Mouse (Mus musculus) macrophage (primary cell): ENCODE results near the gene Rab37. TPM values are rescaled to one million over a fixed set of nuclear protein-coding genes. Genes with fewer than 3 reads are reported as not detected.

ENCODE experiments used
- H3K27ac ChIP-seq: fragments of 350-480 bp; formaldehyde crosslinking; 2 replicates; pipeline ENCODE4 v1.9.0; 2021
- H3K36me3 ChIP-seq: fragments of 350-480 bp; formaldehyde crosslinking; 2 replicates; pipeline ENCODE4 v1.9.0; 2021; ENCODE audit errors: inconsistent target
- H3K4me3 ChIP-seq: fragments of 350-480 bp; formaldehyde crosslinking; 2 replicates; pipeline ENCODE4 v1.9.0; 2021; ENCODE audit errors: inconsistent target
- H3K79me2 ChIP-seq: fragments of 350-480 bp; formaldehyde crosslinking; 2 replicates; pipeline ENCODE4 v1.9.0; 2021; ENCODE audit errors: inconsistent target
- WGBS: methylation state at CpG from one replicate; pipeline ENCODE4 v1.1.7; 2026; ENCODE audit warnings: inconsistent platforms; ENCODE audit not compliant: missing documents; 5-methylcytosine and 5-hydroxymethylcytosine counted together
- polyA plus RNA-seq: library from polyadenylated mRNA; stranded (reverse); fragments of 250-400 nt; gene quantifications from 3 replicates; pipeline ENCODE4 v1.2.4, GENCODE M21; 2018; ENCODE audit warnings: inconsistent platforms

Gene Rab37
- polyA plus RNA-seq, 1 experiment from 2014 or later: 1.1 TPM

DNA sequence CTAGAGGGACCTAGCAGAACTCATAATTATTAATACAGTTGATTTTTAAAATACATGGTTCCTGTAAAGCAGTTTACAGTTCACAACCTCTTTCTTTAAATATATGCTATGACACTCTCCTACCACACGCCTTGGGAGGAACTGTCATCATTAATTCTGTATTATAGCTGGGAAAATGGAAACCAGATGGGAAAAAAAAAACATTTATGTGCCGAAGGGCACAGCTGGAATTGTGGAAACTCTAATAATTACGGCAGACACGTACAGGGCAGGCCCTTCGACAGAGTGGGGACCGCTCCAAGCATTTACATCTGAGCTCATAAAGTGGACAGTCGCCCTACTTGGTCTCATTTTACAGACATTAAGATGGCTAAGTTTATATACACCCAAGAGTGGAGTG, 9.5 kb downstream of the Rab37 start:
- Histone ChIP-seq H3K27ac (no peak overlapping the region), H3K4me3 (no peak overlapping the region), H3K79me2 (no peaks in the 10 kb centered on the region), H3K36me3 (no peaks in the 10 kb centered on the region)
- WGBS: 95% methylated on average over 7 of the region's 7 CpGs

DNA sequence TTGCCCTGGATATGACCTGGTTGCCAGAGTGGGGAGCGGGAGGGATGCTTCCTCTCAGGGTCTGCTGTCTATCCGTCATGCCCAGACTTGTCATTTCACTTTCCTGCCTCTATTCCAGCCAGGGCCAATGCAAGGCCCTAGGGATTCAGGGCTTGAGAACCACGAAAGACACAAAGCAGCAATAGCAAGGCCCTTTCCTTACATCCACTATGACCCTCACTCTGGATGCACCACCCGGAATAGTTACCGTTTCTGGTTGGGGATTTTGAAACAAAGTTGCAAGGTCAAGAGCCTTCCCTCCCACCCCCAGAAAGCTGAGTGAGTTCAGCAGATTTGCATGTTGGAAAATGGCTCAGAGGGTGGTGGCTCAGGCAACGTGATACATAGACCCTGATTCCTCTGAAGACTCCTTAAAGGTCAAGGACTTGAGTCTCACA, 10.4 kb downstream of the Rab37 start:
- no peaks in the 10 kb centered on the region for H3K36me3 ChIP-seq
- no peak overlapping the region for H3K4me3 ChIP-seq
- H3K27ac ChIP-seq: no peak overlapping the region
- no peaks in the 10 kb centered on the region for H3K79me2 ChIP-seq
- WGBS: 90% methylated on average over 6 of the region's 6 CpGs

DNA sequence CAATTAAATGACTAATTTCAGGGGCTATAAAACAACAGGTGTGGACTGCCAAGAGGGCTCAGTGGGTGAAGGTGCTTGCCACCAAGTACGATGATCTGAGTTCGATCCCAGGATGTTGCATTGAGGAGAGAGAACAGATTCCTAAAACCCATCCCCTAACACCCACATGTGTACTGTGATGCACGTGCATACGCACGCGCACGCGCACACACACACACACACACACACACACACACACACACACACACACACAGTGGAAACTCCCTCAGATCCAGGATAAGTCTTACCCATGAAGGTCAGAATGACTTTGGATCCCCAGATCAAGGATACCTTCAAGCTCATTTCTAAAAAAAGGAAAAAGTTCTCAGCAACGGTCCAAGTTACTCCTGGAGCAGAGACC, 10.9 kb downstream of the Rab37 start:
- Histone ChIP-seq H3K27ac (no peak overlapping the region), H3K79me2 (no peaks in the 10 kb centered on the region), H3K4me3 (no peak overlapping the region), H3K36me3 (no peaks in the 10 kb centered on the region)
- WGBS: 96% methylated on average over 9 of the region's 9 CpGs

DNA sequence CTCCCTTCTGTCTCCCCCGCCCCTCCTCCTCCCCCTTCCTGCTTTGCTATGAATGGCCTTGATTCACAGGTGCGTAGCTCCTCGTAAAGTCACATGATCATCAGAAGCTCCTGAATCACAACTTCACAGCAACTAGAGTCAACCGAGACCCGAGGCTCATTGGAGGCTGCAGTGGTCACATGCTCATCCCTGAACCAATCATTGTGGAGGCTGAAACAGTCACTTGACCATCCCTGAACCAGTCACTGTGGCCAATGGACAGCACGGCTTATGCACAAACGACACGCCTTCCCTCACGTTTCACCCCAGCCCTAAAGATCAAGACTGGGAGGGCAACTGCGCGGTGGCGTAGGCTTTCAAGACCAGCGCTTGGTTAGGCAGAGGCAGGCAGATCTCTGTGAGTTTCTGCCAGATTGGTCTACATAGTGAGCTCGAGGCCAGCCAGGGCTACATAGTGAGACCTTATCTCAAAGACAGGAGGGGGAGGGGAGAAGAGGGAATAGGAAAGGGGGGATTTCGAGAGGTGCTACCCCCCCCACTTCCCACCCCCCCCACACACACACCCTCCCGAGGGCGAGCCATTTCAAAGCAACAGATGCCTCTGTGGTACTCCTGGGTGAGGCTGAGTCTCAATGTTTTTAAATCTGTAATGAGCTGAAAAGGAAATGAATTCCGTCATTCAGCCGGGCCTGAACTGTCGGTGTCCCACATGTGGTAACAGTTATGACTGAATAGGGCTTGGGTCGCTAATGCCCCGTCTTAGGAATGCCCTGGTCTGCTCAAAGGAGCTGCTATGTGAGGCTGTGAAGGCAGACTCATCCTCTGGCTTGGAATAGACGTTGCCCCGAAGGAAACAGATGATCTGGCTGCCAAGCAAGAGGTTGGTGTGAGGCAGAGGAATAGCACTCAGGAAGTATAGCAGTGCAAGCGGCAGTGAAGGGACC, 12.5 kb downstream of the Rab37 start:
- Histone ChIP-seq H3K79me2 (no peaks in the 10 kb centered on the region), H3K36me3 (no peaks in the 10 kb centered on the region), H3K4me3 (no peak overlapping the region), H3K27ac (no peak overlapping the region)
- WGBS: 88% methylated on average over 18 of the region's 25 CpGs

DNA sequence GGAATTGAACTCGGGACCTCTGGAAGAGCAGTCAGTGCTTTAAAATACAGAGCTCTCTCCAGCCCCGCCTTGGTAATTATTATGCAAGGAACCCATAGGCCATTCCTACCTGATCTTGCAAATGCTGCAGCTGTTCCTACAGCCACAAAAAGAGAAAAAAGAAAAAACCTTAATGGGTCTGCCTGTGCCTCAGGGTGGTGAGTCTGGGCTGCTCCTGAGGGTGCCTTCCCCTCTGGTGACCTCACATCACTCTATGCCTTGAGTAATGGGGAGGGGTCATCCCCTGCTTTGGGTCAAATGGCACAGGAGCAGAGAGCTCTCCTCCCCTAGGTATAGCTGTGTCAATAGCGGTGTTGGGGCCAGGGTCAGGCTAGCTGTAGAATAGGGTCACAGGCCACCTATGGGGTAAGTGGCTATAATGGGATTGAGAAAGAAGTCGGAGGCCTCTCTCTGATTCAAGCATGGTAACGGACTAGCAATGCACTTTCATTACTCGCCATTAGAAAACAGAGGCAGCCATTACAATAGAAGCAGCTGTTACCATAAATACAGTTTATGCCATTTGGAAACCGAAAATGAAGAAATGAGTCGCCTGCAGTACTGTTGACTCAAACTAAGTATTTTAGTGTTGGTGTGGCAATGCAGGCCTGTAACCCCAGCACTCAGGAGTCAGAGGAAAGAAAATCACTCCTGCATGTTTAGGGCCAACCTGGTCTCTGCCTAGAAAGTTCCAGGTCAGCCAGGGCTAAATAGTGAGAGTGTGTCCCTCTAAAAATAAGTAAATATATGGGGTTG, 13.7 kb downstream of the Rab37 start:
- Histone ChIP-seq H3K36me3 (no peaks in the 10 kb centered on the region), H3K79me2 (no peaks in the 10 kb centered on the region), H3K4me3 (no peak overlapping the region), H3K27ac (peak overlapping the region; percentile 27)
- 84% methylated on average over 8 of the region's 8 CpGs for WGBS

DNA sequence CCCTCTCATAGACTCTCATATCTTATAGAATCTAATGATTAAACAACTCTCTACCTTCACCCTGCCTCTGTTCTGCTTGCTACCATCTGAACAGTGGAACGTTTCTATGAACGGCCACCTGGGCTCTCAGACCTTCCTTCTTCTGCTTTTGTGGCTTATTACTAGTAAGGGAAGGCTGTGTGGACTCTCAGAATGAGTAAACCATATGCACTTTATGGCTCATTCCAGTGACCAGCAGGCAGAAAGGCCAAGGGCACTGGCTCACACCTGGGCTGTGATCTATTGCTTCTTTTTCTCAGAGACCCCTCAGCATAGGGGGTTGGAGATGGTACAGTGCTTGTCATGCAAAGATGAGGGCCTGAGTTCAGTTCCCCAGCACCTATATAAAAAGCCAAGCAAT, 15.4 kb downstream of the Rab37 start:
- H3K4me3 ChIP-seq: no peak overlapping the region
- H3K79me2 ChIP-seq: no peaks in the 10 kb centered on the region
- no peaks in the 10 kb centered on the region for H3K36me3 ChIP-seq
- peak overlapping the region; percentile 80 for H3K27ac ChIP-seq
- WGBS: 13% methylated on average over 2 of the region's 2 CpGs

DNA sequence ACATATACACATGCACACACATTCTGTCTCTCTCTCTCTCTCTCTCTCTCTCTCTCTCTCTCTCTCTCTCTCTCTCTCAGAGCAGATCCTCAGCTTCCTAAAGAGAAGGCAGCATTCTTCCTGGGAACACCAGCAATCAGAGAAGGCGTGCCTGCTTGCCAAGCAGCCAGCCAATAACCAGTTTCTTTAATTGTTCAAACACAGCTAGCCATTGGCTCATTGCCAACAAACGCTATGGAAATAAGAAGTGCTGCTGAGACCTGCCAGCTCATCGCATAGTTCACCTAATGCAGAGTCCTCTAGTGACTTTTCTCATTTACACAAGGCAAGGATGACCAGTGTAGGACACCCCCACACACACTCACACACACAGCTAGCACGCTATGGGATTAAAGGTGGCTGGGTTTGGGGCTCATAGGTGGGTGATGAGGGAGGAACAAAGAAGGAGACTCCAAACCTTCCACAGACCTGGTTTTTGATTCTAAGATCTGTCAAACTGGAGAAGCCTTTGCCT, 16.2 kb downstream of the Rab37 start:
- no peak overlapping the region for H3K4me3 ChIP-seq
- no peaks in the 10 kb centered on the region for H3K36me3 ChIP-seq
- peak overlapping the region; percentile 80 for H3K27ac ChIP-seq
- no peaks in the 10 kb centered on the region for H3K79me2 ChIP-seq
- WGBS: 64% methylated on average over 3 of the region's 4 CpGs

DNA sequence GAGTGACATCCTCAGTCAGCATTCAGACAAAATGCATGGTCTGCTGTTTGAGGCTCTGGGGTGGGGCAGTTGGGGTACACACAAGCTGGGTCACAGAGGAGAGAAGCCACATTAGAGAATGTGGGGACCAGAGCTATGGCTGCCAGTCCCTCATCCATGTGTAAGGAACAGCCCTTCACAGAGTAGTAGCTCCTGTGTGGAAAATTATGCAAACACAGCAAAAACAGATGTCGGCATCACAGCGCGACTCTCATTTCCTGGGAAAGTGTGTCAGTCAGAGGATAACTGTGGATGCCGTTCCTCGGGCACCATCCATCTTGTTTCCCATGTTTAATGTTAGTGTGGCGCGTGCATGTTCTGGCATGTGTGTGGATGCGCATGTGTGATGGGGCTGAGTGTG, 16.9 kb downstream of the Rab37 start:
- Histone ChIP-seq H3K4me3 (no peak overlapping the region), H3K27ac (peak overlapping the region; percentile 80), H3K79me2 (no peaks in the 10 kb centered on the region), H3K36me3 (no peaks in the 10 kb centered on the region)
- 97% methylated on average over 8 of the region's 8 CpGs for whole genome bisulfite sequencing

DNA sequence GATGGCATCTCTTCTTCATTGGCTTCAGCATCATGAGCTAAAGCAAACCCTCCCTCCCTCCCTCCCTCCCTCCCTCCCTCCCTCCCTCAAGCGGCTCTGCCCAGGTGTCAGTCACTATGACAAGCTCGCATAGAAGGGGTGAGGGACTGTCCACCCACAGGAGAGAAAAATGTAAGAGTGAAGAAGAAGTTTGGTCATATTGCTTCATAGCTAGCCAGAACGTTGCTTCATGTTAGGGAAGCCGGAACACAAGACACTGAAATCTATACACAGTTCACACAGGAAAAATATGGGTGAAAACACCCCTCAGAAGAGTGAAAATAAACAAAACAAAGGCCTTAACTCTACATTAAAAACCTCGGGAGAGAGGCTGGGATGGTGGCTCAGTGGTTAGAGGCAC, 19.0 kb downstream of the Rab37 start:
- Histone ChIP-seq H3K36me3 (peaks cover under 1% of the 10 kb centered on the region; the same call in 1 of the 2 replicates), H3K27ac (no peak overlapping the region), H3K4me3 (no peak overlapping the region), H3K79me2 (no peaks in the 10 kb centered on the region)
- 60% methylated on average over 4 of the region's 5 CpGs for WGBS

DNA sequence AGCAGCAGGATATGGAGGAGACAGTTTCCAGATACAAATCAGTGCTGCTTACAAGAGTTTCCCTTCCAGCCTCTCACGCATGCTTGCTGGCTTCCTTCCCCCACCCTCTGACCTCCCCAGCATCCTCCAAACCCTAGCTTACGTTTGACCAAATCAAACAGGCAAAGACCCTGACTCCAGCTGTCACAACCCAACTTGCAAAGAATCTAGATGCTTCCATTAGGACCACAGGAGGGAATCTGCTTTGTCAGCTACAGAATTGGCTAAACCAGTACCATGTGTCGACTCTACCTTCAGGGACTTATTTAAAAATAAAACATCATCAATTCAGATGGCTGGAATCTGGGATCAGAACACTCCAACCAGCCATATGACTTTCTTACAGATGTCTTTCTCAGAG, 21.0 kb downstream of the Rab37 start:
- 81% methylated on average over 3 of the region's 3 CpGs for WGBS
- Histone ChIP-seq H3K4me3 (no peak overlapping the region), H3K27ac (no peak overlapping the region), H3K79me2 (no peaks in the 10 kb centered on the region), H3K36me3 (peaks cover 18% of the 10 kb centered on the region)

DNA sequence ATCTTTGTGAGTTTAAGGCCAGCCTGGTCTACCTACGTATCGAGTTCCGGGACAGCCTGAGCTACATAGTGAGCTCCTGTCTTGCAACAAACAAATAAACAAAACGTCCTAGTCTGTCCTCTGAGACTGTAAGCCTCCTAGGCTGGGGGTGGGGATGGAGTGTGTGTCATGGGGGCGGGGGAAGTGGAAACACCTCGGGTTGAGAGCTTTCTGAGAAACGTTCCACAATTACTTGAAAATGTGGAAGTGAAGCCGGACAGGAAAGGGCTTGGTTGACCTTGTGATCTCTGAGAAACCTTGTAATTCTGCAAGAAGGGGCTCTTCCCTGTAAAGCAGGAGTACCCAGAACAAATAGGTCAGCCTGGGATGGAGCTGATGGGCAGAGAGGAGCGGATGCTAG, 28.2 kb downstream of the Rab37 start:
- H3K79me2 ChIP-seq: peaks cover 35% of the 10 kb centered on the region; the same call in 1 of the 2 replicates
- H3K4me3 ChIP-seq: no peak overlapping the region
- 34% methylated on average over 9 of the region's 9 CpGs for WGBS
- peaks cover 77% of the 10 kb centered on the region for H3K36me3 ChIP-seq
- H3K27ac ChIP-seq: peak overlapping the region; percentile 69

DNA sequence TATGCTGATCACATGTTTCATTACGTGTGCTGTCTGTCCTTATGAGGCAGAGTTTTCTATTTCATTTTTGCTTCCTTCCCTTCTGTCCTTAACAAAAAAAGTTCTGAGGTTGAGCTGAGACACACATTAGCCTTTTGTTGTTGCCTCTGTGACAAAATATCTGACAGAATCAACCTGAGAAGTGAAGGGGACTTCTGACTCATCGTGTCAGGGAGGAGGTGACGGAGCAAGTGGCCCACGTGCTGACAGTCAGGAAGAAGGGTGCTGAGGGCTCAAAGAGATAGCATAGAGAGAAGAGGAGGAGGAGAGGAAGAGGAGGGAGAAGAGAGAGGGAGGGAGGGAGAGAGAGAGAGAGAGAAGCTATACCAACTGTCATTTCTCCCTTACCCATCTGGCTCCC, 37.3 kb downstream of the Rab37 start:
- Histone ChIP-seq H3K36me3 (peaks cover 54% of the 10 kb centered on the region), H3K79me2 (peaks cover 99% of the 10 kb centered on the region), H3K4me3 (no peak overlapping the region), H3K27ac (no peak overlapping the region)
- 61% methylated on average over 4 of the region's 4 CpGs for WGBS

DNA sequence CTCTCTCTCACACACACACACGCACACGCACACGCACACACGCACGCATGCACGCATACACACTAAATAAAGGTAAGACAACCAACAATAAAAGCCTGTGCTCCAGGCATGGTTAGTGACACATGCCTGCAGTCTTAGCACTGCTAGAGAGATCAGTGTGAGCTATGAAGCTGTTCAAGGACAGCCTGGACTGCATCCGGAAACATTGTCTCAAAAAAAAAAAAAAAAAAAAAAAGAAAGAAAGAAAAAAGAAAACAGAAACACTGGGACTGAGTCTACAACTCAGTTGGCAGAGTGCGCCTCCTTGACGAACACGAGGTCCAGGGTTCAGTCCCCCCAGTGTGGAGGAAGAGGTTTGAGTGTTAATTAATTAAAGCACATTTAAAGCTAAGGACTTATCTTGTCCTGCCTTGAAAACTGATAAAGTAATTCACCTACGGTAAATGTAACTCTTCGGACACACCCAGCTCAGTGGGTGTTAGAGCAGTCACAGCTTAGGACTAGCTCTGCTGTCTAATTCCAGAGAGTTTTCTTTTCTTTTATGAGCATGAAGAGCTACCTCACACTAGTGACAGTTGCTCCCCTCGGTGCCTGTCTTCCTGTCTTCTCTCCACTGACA, 38.4 kb downstream of the Rab37 start:
- Histone ChIP-seq H3K4me3 (no peak overlapping the region), H3K36me3 (peaks cover 43% of the 10 kb centered on the region)
- WGBS: 94% methylated on average over 12 of the region's 13 CpGs

DNA sequence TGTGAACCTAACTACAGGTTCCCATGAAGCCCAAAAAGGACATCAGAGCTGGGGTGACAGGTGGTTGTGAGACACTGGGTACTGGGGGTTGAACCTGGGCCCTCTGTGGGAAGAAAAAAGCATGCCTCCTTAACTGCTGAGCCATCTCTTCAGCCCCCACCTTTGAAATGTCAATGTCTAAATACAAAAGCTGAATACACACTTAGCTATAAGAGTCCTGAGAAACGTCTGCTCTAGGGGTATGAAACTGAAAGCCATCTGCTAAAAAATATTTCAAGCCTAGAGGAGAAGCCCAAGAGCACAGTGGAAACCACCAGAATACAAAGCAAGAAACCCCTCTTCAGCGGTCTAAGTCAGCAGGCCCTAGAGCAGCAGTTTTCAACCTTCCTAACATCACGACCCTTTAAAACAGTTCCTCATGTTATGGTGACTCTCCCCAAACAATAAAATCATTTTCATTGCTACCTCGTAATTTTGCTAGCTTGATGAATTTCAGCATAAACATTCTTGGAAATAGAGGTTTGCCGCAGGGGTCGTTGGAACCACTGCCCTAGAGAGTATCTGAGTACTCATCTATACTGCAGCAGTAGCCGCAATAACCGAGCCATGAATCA, 40.6 kb downstream of the Rab37 start:
- 76% methylated on average over 8 of the region's 8 CpGs for WGBS

More for the DNA sequence above, 38.4 kb downstream of the Rab37 start:
- Histone ChIP-seq H3K27ac (no peak overlapping the region), H3K79me2 (peaks cover 92% of the 10 kb centered on the region)

More for the DNA sequence above, 40.6 kb downstream of the Rab37 start:
- Histone ChIP-seq H3K27ac (peak overlapping the region; percentile 91), H3K79me2 (peaks cover 69% of the 10 kb centered on the region), H3K4me3 (peak overlapping the region; percentile 60), H3K36me3 (peaks cover 20% of the 10 kb centered on the region)
